Mouse (Mus musculus) liver, postnatal 0 days (tissue): Measurements from ENCODE around the gene Ftsj1. TPM values are rescaled to one million over a fixed set of nuclear protein-coding genes. Genes with fewer than 3 reads are reported as not detected.

Source experiments
- ATAC-seq: fragments of 200-750 bp; cut with Nextera tagmentation; 2 replicates; pipeline ENCODE4 v1.8.0; 2017; ENCODE audit warnings: mild to moderate bottlenecking, moderate library complexity
- DNase-seq: peaks from one replicate; pipeline ENCODE4 v3.0.0-alpha.2; 2016
- H3K27ac ChIP-seq: fragments of 300-500 bp; sonication (generic); 2 replicates; pipeline ENCODE4 v1.5.1; 2014; ENCODE audit warnings: antibody characterized with exemption, moderate library complexity, mild to moderate bottlenecking, low read depth
- H3K27me3 ChIP-seq: fragments of 300-500 bp; sonication (generic); 2 replicates; pipeline ENCODE4 v1.6.1; 2014; ENCODE audit warnings: low read length, control low read depth, mixed read lengths; ENCODE audit not compliant: insufficient read depth
- H3K36me3 ChIP-seq: fragments of 300-500 bp; sonication (generic); replicated peaks from 2 replicates; pipeline ENCODE4 v1.6.1; 2014; ENCODE audit warnings: mild to moderate bottlenecking, control low read depth, low read length, moderate library complexity, mixed read lengths; ENCODE audit not compliant: insufficient read depth
- H3K4me1 ChIP-seq: fragments of 300-500 bp; sonication (generic); 2 replicates; pipeline ENCODE4 v1.6.1; 2014; ENCODE audit warnings: antibody characterized with exemption, mild to moderate bottlenecking, control low read depth; ENCODE audit not compliant: insufficient read depth
- H3K4me2 ChIP-seq: fragments of 300-500 bp; sonication (generic); 2 replicates; pipeline ENCODE4 v1.6.1; 2014; ENCODE audit warnings: low read depth, mild to moderate bottlenecking, low read length, moderate library complexity, mixed read lengths
- H3K4me3 ChIP-seq: fragments of 300-500 bp; sonication (generic); 2 replicates; pipeline ENCODE4 v1.5.1; 2014; ENCODE audit warnings: low read depth, low read length
- H3K9ac ChIP-seq: fragments of 300-500 bp; sonication (generic); replicated peaks from 2 replicates; pipeline ENCODE4 v1.6.1; 2014; ENCODE audit warnings: mild to moderate bottlenecking, moderate library complexity
- H3K9me3 ChIP-seq: fragments of 300-500 bp; sonication (generic); 2 replicates; pipeline ENCODE4 v1.6.1; 2016; ENCODE audit warnings: mild to moderate bottlenecking, control low read depth, low read length, mixed read lengths
- CTCF ChIP-seq: sonication (generic); IDR thresholded peaks from 2 replicates; pipeline ENCODE4 v1.5.1; 2016; ENCODE audit warnings: antibody characterized with exemption, low read depth
- EP300 ChIP-seq: IDR thresholded peaks from 2 replicates; pipeline ENCODE4 v1.6.1; 2016; ENCODE audit warnings: antibody characterized with exemption, low read depth, mild to moderate bottlenecking
- WGBS: fragments of 180-500 bp; shearing (Covaris S2); extraction: QIAGEN DNeasy Blood & Tissue Kit; methylation state at CpG from one replicate; pipeline ENCODE4 v1.1.7; 2014; ENCODE audit not compliant: insufficient replicate concordance; 5-methylcytosine and 5-hydroxymethylcytosine counted together
- polyA plus RNA-seq: library from polyadenylated mRNA; unstranded; fragments of >200 nt; fragmentation: Nextera tagmentation; extraction: Ambion mirVana; gene quantifications from 2 replicates; pipeline ENCODE4 v1.2.1, GENCODE M21; 2015

The Ftsj1 gene
- 16.4 and 17.7 TPM in 2 replicates for polyA plus RNA-seq

- Histone ChIP-seq H3K4me1 (no peaks in the 10 kb centered on the region; the same call in 1 of the 2 replicates), H3K27ac (peak within 1 kb of the TSS; percentile 63), H3K9ac (peak within 1 kb of the TSS; percentile 71), H3K4me2 (peak within 1 kb of the TSS; percentile 72), H3K36me3 (no peaks in the 10 kb centered on the region), H3K9me3 (no peaks in the 10 kb centered on the region), H3K27me3 (no peaks in the 10 kb centered on the region), H3K4me3 (peak within 1 kb of the TSS; percentile 63)
- DNase-seq (peak; percentile 83), ATAC-seq (peak; percentile 96)
- 13% methylated on average over 45 of the region's 45 CpGs for WGBS
- TF ChIP-seq CTCF (no peak), EP300 (0 out of 2 replicates have a peak, but pooled peaks have one; percentile 61)
These were observed at the start of gene Ftsj1 for GRCm38 (mm10) chrX:8252334-8253285. Gene Ftsj1 (minus strand): TSS chrX:8252406.

- no peak for ATAC-seq
- H3K4me1 ChIP-seq: no peaks in the 10 kb centered on the region
- DNase-seq: no peak
- no peak overlapping the region for H3K4me2 ChIP-seq
- no peaks in the 10 kb centered on the region for H3K9me3 ChIP-seq
- no peaks in the 10 kb centered on the region for H3K27me3 ChIP-seq
- 71% methylated on average over 5 of the region's 5 CpGs for WGBS
- no peaks in the 10 kb centered on the region for H3K36me3 ChIP-seq
- H3K27ac ChIP-seq: no peak overlapping the region
- H3K4me3 ChIP-seq: no peak overlapping the region
- TF ChIP-seq CTCF (no peak), EP300 (no peak)
- H3K9ac ChIP-seq: no peak overlapping the region
These were observed 36.4 kb upstream of the Ftsj1 start for GRCm38 (mm10) chrX:8288621-8289020.

- TF ChIP-seq EP300 (no peak), CTCF (no peak)
- DNase-seq (no peak), ATAC-seq (no peak)
- peak overlapping the region; percentile 68; the same call in 1 of the 2 replicates for H3K4me2 ChIP-seq
- no peak overlapping the region for H3K27ac ChIP-seq
- no peaks in the 10 kb centered on the region for H3K36me3 ChIP-seq
- H3K4me3 ChIP-seq: no peak overlapping the region
- H3K27me3 ChIP-seq: no peaks in the 10 kb centered on the region
- no peaks in the 10 kb centered on the region for H3K9me3 ChIP-seq
- WGBS: 83% methylated on average over 5 of the region's 5 CpGs
- H3K9ac ChIP-seq: no peak overlapping the region
- H3K4me1 ChIP-seq: no peaks in the 10 kb centered on the region
These were observed 21.9 kb upstream of the Ftsj1 start for GRCm38 (mm10) chrX:8274056-8274455.

GRCm38 (mm10) chrX:8272000-8272399 lies 19.8 kb upstream of the Ftsj1 start:
- 20% methylated on average over 10 of the region's 10 CpGs for WGBS
- H3K4me2 ChIP-seq: peak overlapping the region; percentile 68
- H3K36me3 ChIP-seq: no peaks in the 10 kb centered on the region
- ATAC-seq (peak; percentile 94), DNase-seq (peak; percentile 42)
- H3K4me1 ChIP-seq: no peaks in the 10 kb centered on the region
- peak overlapping the region; percentile 48 for H3K9ac ChIP-seq
- peak; percentile 90 for TF ChIP-seq EP300
- no peak for TF ChIP-seq CTCF
- no peaks in the 10 kb centered on the region for H3K27me3 ChIP-seq
- H3K27ac ChIP-seq: peak overlapping the region; percentile 55; the same call in 1 of the 2 replicates
- no peaks in the 10 kb centered on the region for H3K9me3 ChIP-seq
- H3K4me3 ChIP-seq: peak overlapping the region; percentile 43

GRCm38 (mm10) chrX:8271083-8271820 lies 19.0 kb upstream of the Ftsj1 start, which contains the start of gene Slc38a5:
Gene Slc38a5 (plus strand): TSS chrX:8271133.
- Histone ChIP-seq H3K9ac (peak within 1 kb of the TSS; percentile 48), H3K9me3 (no peaks in the 10 kb centered on the region), H3K27ac (peak within 1 kb of the TSS; percentile 55; the same call in 1 of the 2 replicates), H3K4me3 (peak within 1 kb of the TSS; percentile 43), H3K4me1 (no peaks in the 10 kb centered on the region), H3K4me2 (peak within 1 kb of the TSS; percentile 68), H3K36me3 (no peaks in the 10 kb centered on the region), H3K27me3 (no peaks in the 10 kb centered on the region)
- ATAC-seq (peak; percentile 53), DNase-seq (peak; percentile 18)
- no peak for TF ChIP-seq CTCF
- no peak for TF ChIP-seq EP300
- 24% methylated on average over 13 of the region's 15 CpGs for WGBS

GRCm38 (mm10) chrX:8264222-8264621 lies 12.0 kb upstream of the Ftsj1 start:
- H3K36me3 ChIP-seq: no peaks in the 10 kb centered on the region
- no peak overlapping the region for H3K4me3 ChIP-seq
- DNase-seq (no peak), ATAC-seq (peak; percentile 60; the same call in 1 of the 2 replicates)
- TF ChIP-seq EP300 (peak; percentile 36; the same call in 1 of the 2 replicates), CTCF (no peak)
- no peaks in the 10 kb centered on the region for H3K9me3 ChIP-seq
- H3K4me1 ChIP-seq: peaks cover 3% of the 10 kb centered on the region; the same call in 1 of the 2 replicates
- H3K27ac ChIP-seq: no peak overlapping the region
- no peak overlapping the region for H3K4me2 ChIP-seq
- H3K27me3 ChIP-seq: no peaks in the 10 kb centered on the region
- WGBS: 38% methylated on average over 3 of the region's 3 CpGs
- H3K9ac ChIP-seq: no peak overlapping the region
